Mouse (Mus musculus) neural tube, embryonic 12.5 days (tissue): ENCODE measurements around the gene Srp14. TPM values are rescaled to one million over a fixed set of nuclear protein-coding genes. Genes with fewer than 3 reads are reported as not detected.

Source experiments
- ATAC-seq: fragments of 200-750 bp; cut with Nextera tagmentation; 2 replicates; pipeline ENCODE4 v1.8.0; 2017; ENCODE audit warnings: low read depth, mild to moderate bottlenecking, moderate TSS enrichment, moderate library complexity; ENCODE audit not compliant: low FRiP score
- H3K27ac ChIP-seq: fragments of 300-500 bp; sonication (generic); 2 replicates; pipeline ENCODE4 v1.5.1; 2016
- H3K27me3 ChIP-seq: fragments of 300-500 bp; sonication (generic); replicated peaks from 2 replicates; pipeline ENCODE4 v1.6.1; 2016; ENCODE audit warnings: mild to moderate bottlenecking
- H3K36me3 ChIP-seq: fragments of 300-500 bp; sonication (generic); 2 replicates; pipeline ENCODE4 v1.6.1; 2016; ENCODE audit warnings: mild to moderate bottlenecking
- H3K4me1 ChIP-seq: fragments of 300-500 bp; sonication (generic); 2 replicates; pipeline ENCODE4 v1.6.1; 2016
- H3K4me2 ChIP-seq: fragments of 300-500 bp; sonication (generic); replicated peaks from 2 replicates; pipeline ENCODE4 v1.6.1; 2016; ENCODE audit warnings: mild to moderate bottlenecking
- H3K4me3 ChIP-seq: fragments of 300-500 bp; sonication (generic); 2 replicates; pipeline ENCODE4 v1.5.1; 2016
- H3K9ac ChIP-seq: fragments of 300-500 bp; sonication (generic); 2 replicates; pipeline ENCODE4 v1.6.1; 2016; ENCODE audit warnings: mild to moderate bottlenecking
- H3K9me3 ChIP-seq: fragments of 300-500 bp; sonication (generic); 2 replicates; pipeline ENCODE4 v1.6.1; 2016; ENCODE audit warnings: mild to moderate bottlenecking
- WGBS: fragments of 180-500 bp; shearing (Covaris S2); methylation state at CpG from one replicate; pipeline ENCODE4 v1.1.7; 2016; 5-methylcytosine and 5-hydroxymethylcytosine counted together
- polyA plus RNA-seq: library from polyadenylated mRNA; unstranded; fragments of >200 nt; fragmentation: Nextera tagmentation; extraction: Ambion mirVana; gene quantifications from 2 replicates; pipeline ENCODE4 v1.2.1, GENCODE M21; 2016

Srp14 gene
- polyA plus RNA-seq, 1 experiment from 2014 or later: 305 TPM

- Histone ChIP-seq H3K27me3 (no peaks in the 10 kb centered on the region), H3K36me3 (peaks cover 16% of the 10 kb centered on the region), H3K9me3 (no peaks in the 10 kb centered on the region), H3K27ac (no peak overlapping the region), H3K4me1 (no peaks in the 10 kb centered on the region), H3K9ac (no peak overlapping the region), H3K4me3 (no peak overlapping the region), H3K4me2 (no peak overlapping the region)
- no peak for ATAC-seq
- WGBS: 92% methylated on average over 6 of the region's 6 CpGs
Measured at GRCm38 (mm10) chr2:118451056-118451455, 28.5 kb downstream of the Srp14 start.

GRCm38 (mm10) chr2:118448181-118448580, 31.3 kb downstream of the Srp14 start:
- peaks cover 20% of the 10 kb centered on the region for H3K36me3 ChIP-seq
- WGBS: 84% methylated on average over 12 of the region's 12 CpGs
- H3K27me3 ChIP-seq: no peaks in the 10 kb centered on the region
- no peak overlapping the region for H3K27ac ChIP-seq
- no peaks in the 10 kb centered on the region for H3K4me1 ChIP-seq
- H3K4me3 ChIP-seq: no peak overlapping the region
- H3K9me3 ChIP-seq: no peaks in the 10 kb centered on the region
- ATAC-seq: no peak
- no peak overlapping the region for H3K9ac ChIP-seq
- no peak overlapping the region for H3K4me2 ChIP-seq

GRCm38 (mm10) chr2:118445696-118446674, 33.5 kb downstream of the Srp14 start:
- H3K9me3 ChIP-seq: no peaks in the 10 kb centered on the region
- H3K9ac ChIP-seq: no peak overlapping the region
- ATAC-seq: no peak
- H3K27me3 ChIP-seq: no peaks in the 10 kb centered on the region
- WGBS: 70% methylated on average over 13 of the region's 13 CpGs
- H3K4me3 ChIP-seq: no peak overlapping the region
- H3K4me2 ChIP-seq: no peak overlapping the region
- no peak overlapping the region for H3K27ac ChIP-seq
- peaks cover 17% of the 10 kb centered on the region for H3K36me3 ChIP-seq
- H3K4me1 ChIP-seq: no peaks in the 10 kb centered on the region

GRCm38 (mm10) chr2:118442723-118443122, 36.8 kb downstream of the Srp14 start:
- no peaks in the 10 kb centered on the region for H3K4me1 ChIP-seq
- no peak overlapping the region for H3K4me2 ChIP-seq
- H3K27me3 ChIP-seq: no peaks in the 10 kb centered on the region
- H3K9ac ChIP-seq: no peak overlapping the region
- ATAC-seq: no peak
- peaks cover 6% of the 10 kb centered on the region for H3K36me3 ChIP-seq
- no peak overlapping the region for H3K4me3 ChIP-seq
- H3K27ac ChIP-seq: no peak overlapping the region
- H3K9me3 ChIP-seq: no peaks in the 10 kb centered on the region
- 90% methylated on average over 4 of the region's 4 CpGs for WGBS

- Histone ChIP-seq H3K9ac (no peak overlapping the region), H3K4me2 (no peak overlapping the region), H3K27ac (no peak overlapping the region), H3K9me3 (no peaks in the 10 kb centered on the region), H3K4me1 (no peaks in the 10 kb centered on the region), H3K27me3 (no peaks in the 10 kb centered on the region), H3K36me3 (peaks cover 6% of the 10 kb centered on the region), H3K4me3 (no peak overlapping the region)
- 82% methylated on average over 5 of the region's 5 CpGs for WGBS
- ATAC-seq: no peak
Measured at GRCm38 (mm10) chr2:118442172-118442571, 37.3 kb downstream of the Srp14 start.

GRCm38 (mm10) chr2:118431589-118431988, 47.9 kb downstream of the Srp14 start:
- Histone ChIP-seq H3K27me3 (no peaks in the 10 kb centered on the region), H3K4me2 (no peak overlapping the region), H3K36me3 (peaks cover 51% of the 10 kb centered on the region), H3K4me1 (no peaks in the 10 kb centered on the region), H3K9ac (no peak overlapping the region), H3K4me3 (no peak overlapping the region), H3K9me3 (no peaks in the 10 kb centered on the region), H3K27ac (no peak overlapping the region)
- WGBS: 67% methylated on average over 5 of the region's 5 CpGs
- no peak for ATAC-seq

- H3K36me3 ChIP-seq: peaks cover 44% of the 10 kb centered on the region
- H3K27me3 ChIP-seq: no peaks in the 10 kb centered on the region
- 82% methylated on average over 16 of the region's 16 CpGs for WGBS
- no peaks in the 10 kb centered on the region for H3K9me3 ChIP-seq
- H3K27ac ChIP-seq: no peak overlapping the region
- no peak overlapping the region for H3K4me3 ChIP-seq
- ATAC-seq: no peak
- H3K4me2 ChIP-seq: no peak overlapping the region
- H3K9ac ChIP-seq: no peak overlapping the region
- no peaks in the 10 kb centered on the region for H3K4me1 ChIP-seq
Measured at GRCm38 (mm10) chr2:118430630-118431029, 48.9 kb downstream of the Srp14 start.

- H3K36me3 ChIP-seq: peaks cover 40% of the 10 kb centered on the region
- WGBS: 86% methylated on average over 9 of the region's 9 CpGs
- H3K4me3 ChIP-seq: no peak overlapping the region
- no peak overlapping the region for H3K9ac ChIP-seq
- no peaks in the 10 kb centered on the region for H3K9me3 ChIP-seq
- H3K4me1 ChIP-seq: no peaks in the 10 kb centered on the region
- no peak overlapping the region for H3K4me2 ChIP-seq
- H3K27ac ChIP-seq: no peak overlapping the region
- H3K27me3 ChIP-seq: no peaks in the 10 kb centered on the region
- ATAC-seq: no peak
Measured at GRCm38 (mm10) chr2:118429297-118429696, 50.2 kb downstream of the Srp14 start.

- Histone ChIP-seq H3K36me3 (peaks cover 30% of the 10 kb centered on the region), H3K4me2 (no peak overlapping the region), H3K4me1 (no peaks in the 10 kb centered on the region), H3K27ac (no peak overlapping the region), H3K27me3 (no peaks in the 10 kb centered on the region), H3K4me3 (no peak overlapping the region), H3K9me3 (no peaks in the 10 kb centered on the region), H3K9ac (no peak overlapping the region)
- WGBS: 86% methylated on average over 6 of the region's 6 CpGs
- no peak for ATAC-seq
Measured at GRCm38 (mm10) chr2:118428296-118428695, 51.2 kb downstream of the Srp14 start.

Other genes starting within 250 kb of the Srp14 start
- gene Fsip1, start 222.7 kb downstream of the Srp14 start, polyA plus RNA-seq: 1.5 and 2.5 TPM in 2 replicates
- gene Gpr176, start 106.3 kb downstream of the Srp14 start, polyA plus RNA-seq: 2.3 TPM in 2 replicates
- gene Eif2ak4, start 91.1 kb downstream of the Srp14 start, polyA plus RNA-seq: 10.8 and 11.3 TPM in 2 replicates
- gene Bmf, start 70.0 kb upstream of the Srp14 start, polyA plus RNA-seq: 5.6 and 7.5 TPM in 2 replicates
- 62.9 and 63.6 TPM in 2 replicates for gene Bub1b, start 118.5 kb upstream of the Srp14 start, polyA plus RNA-seq
- 4.7 and 5.7 TPM in 2 replicates for gene Pak6, start 183.6 kb upstream of the Srp14 start, polyA plus RNA-seq
- gene Ankrd63, start 224.3 kb upstream of the Srp14 start, polyA plus RNA-seq: not detected in 2 replicates
- 0.41 and 1.1 TPM in 2 replicates for gene Plcb2, start 248.7 kb upstream of the Srp14 start, polyA plus RNA-seq